Mouse (Mus musculus) heart, postnatal 4 days (tissue): ENCODE data around the gene Btg4. TPM values are rescaled to one million over a fixed set of nuclear protein-coding genes. Genes with fewer than 3 reads are reported as not detected.
A peak's percentile ranks its signal among the peaks of the same experiment; 100 is the strongest.
"Not testable (repeated sequence)": the region's sequence is repeated elsewhere in the genome, so short reads cannot be mapped to it uniquely, and the experiment has no call there.

Source experiments
- DNase-seq: peaks from one replicate; pipeline ENCODE4 v3.0.0; 2021
- total RNA-seq, 2 experiments: library from RNA; stranded (reverse); gene quantifications; 2 replicates each; pipeline ENCODE4 v1.2.3; 2021

The Btg4 gene
- total RNA-seq, 2 experiments from 2014 or later, result not detected

GRCm38 (mm10) chr9:51093697-51094096 is 33.0 kb downstream of the Btg4 start:
- no peak for DNase-seq

- DNase-seq, result no peak
Observed at GRCm38 (mm10) chr9:51096306-51096705, 35.6 kb downstream of the Btg4 start.

GRCm38 (mm10) chr9:51101756-51102425 is 41.2 kb downstream of the Btg4 start, which contains the start of gene 4833427G06Rik:
TSS of gene 4833427G06Rik (minus strand) at chr9:51102078.
- DNase-seq, result peak; percentile 57

DNA sequence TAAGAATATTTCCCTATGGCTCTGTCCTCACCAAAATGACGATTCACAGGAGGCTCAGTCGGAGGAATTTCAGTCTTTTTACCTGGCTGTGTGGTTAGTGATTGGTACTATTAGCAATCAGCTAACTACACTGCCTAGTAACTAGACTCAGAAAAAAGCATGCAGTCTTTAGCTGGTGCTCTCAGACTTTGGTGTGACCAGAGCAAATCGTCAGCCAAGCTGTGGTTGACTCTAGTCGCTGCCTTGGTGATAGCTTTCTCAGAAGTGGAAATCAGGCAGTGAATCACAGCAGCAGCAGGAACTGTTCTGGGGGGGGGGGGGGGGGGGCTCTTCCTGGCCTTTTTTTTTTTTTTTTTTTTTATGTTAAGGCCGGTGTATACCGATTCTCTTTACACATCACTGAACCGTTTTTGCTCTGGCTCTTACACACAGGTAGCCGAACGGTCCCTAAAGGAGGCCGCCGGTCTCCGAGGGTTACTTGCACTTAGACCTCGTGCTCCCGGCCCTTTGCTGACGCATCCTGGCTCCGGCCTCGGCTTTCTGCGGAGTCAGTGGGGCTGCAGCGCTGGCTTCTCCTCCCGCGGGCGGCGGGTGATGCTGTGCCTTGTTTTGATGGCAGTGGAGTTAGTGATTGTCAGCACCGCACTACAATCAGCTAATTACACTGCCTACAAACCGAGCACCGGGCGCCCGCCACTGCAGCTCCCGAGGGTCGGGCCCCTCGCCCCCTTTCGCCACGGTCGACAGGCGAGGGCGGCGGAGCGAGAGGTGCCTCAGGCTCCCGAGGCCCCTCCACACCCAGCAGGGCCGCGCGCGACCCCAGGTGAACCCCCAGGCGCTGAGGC is 42.5 kb downstream of the Btg4 start:
- peak; percentile 56 for DNase-seq

GRCm38 (mm10) chr9:51103808-51104514 is 43.3 kb downstream of the Btg4 start:
- DNase-seq, result peak; percentile 57

DNA sequence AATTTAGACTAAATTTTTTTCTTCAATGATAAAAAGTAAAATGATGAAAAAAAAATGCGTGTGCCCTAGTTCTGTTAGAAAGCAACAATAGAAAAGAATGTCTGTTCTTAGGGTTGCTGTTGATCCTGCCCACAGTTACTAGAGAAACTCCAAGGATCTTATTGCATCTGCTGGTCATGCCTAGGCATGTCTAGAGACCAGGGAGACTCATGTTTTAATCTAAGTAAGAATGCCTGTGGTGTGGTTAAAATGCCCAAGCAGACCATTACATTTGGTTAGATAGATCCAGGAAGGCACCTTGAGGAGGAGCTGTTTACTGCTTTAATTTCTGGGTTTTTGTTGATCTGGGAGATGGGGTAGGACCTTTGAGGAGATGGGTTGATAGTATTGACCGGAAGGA is 45.0 kb downstream of the Btg4 start:
- DNase-seq, result no peak

- no peak for DNase-seq
Observed at GRCm38 (mm10) chr9:51114767-51115166, 54.1 kb downstream of the Btg4 start.

GRCm38 (mm10) chr9:51136985-51137384 is 76.3 kb downstream of the Btg4 start:
- DNase-seq, result no peak

GRCm38 (mm10) chr9:51137432-51137831 is 76.7 kb downstream of the Btg4 start:
- no peak for DNase-seq

- DNase-seq, result no peak
Observed at GRCm38 (mm10) chr9:51137836-51138235, 77.1 kb downstream of the Btg4 start.

DNA sequence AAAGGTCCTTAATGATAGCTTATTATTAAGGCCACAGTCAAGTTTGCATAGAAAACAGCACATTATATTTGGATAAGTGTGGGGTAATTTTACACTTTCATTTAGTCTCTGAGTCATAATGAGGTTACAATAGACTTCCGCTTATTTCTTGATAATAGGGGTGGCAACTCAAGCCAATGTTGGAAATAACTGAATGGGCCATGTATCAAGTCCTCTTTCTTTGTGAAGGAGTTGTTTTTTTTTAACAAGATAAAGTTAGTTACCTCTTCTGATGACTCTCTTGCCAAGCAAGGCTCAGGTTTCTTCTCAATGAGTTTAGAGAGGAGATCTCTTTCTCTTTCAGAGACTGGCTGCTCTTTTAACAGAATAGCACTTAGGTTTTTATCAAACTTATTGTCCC is 77.6 kb downstream of the Btg4 start:
- no peak for DNase-seq

DNA sequence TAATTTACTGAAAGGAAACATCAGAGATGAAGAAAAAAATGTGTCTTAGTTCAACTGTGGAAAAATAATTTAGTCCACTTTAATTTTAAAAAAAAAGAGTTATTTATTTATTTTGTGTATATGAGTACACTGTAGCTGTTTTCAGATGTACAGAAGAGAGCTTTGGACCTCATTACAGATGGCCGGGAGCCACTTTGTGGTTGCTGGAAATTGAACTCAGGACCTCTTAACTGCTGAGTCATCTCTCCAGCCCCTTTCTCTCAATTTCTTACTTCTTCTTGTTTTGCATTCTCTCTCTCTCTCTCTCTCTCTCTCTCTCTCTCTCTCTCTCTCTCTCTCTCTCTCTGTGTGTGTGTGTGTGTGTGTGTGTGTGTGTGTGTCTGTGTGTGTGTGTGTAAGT is 78.7 kb downstream of the Btg4 start:
- DNase-seq, result not testable (repeated sequence)

- DNase-seq, result no peak
Observed at GRCm38 (mm10) chr9:51140711-51141110, 80.0 kb downstream of the Btg4 start.

DNA sequence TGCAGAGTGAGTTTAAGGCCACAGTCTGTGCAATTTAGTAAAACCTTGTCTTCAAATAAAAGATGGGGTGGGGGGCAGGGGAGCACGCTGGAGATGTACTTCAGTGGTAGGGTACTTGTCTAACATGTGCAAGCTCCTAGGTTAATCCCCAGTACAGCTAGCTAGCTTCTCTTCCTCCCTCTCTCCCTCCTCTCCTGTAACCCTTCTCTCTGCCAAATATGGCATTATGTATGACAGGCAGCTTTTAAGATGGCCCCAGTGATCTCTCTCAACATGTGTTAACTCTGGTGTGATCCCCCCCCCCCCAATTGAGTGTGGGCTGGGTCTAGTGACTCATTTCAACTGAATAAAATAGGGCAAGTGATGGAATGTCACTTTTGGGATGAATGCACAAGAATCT is 82.7 kb downstream of the Btg4 start:
- no peak for DNase-seq

GRCm38 (mm10) chr9:51144218-51144617 is 83.5 kb downstream of the Btg4 start:
- DNase-seq, result no peak

DNA sequence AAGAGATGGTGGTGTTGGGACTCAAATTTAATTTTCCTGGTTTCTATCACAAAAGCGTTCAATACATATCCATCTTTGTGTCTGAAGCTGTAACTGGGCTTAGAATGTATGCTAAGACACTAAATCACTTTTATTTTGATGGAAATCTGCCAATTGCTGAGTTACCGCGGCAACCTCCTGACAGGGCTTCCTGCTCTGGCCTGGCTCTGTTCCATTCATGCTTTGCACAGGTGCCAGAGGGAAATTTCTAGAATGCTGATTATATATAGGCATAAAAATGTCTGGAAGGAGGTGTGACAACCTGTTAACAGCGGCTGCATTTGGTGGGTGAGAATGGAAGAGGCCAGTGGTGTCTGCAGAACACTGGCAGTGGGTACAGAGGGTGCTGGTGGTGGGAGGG is 85.8 kb downstream of the Btg4 start:
- DNase-seq, result peak; percentile 16

DNA sequence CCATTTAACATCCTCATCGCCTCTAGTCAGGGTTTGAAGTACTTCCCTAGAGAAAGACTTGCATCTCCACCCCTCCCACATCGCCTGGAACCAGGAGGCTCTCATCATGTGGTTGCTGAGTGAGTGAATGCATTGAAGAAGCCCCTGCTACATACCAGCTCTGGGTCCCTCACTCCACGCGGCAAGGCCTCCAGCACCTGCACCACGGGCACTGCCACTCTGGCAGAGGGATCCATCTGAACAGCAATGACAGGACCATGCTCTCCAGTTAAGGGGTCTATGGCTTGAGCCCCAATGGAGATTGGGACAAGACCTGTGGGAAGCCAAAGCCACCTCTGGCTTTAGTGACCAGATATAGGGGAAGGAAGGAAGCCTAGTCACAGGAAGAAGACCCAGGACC is 86.6 kb downstream of the Btg4 start:
- no peak for DNase-seq

DNA sequence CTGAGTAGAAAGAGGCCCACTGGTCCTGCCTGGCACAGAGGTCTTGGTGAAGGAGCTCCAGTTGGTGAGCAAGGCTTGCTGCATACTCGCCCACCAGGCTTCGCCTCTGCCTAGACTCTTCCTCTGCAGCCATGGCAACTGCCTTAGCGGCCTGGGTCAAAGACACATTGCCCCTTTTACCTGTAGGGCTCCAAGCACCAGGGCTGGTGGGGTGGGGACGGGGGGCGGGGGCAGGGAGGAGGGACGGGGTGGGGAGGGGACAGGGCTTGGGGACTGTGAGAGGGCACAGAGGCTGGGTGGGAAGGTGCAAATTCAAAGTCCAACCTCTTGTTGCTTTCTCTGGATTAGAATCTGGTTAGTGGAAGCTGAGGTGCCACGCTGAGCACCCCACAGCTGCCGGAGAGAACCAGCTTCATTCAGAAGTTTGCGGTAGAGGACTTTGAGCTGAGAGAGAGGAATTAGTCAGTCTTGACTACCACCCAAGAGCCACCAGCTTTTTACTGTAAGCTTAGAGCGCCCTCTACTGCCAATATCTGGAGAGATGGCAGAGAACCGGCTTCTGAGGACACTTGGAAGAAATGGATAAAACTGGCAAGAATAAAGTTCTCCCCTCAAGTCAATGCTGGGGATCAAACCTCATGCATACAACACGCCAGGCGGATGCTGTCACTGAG is 91.5 kb downstream of the Btg4 start:
- DNase-seq, result peak; percentile 78

GRCm38 (mm10) chr9:51161771-51162388 is 101.2 kb downstream of the Btg4 start:
- DNase-seq, result peak; percentile 87

DNA sequence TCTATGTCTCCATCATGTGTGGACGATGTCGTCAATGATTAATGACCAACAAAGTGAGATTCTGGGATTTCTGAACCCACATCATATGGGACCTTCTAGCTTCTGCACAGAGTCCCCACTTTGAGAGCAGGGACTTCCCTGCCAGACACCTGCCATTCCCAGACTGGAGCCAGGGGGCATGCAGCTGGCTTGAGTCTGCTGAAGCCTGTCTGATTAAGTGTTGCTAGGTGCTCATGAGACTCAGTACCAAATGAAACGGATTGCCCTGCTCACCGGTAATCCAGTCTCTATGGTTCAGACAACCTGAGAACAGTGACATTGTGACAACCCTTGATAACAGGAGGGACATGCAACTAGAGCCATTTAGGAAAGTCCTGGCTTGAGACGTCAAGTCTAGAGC is 103.3 kb downstream of the Btg4 start:
- no peak for DNase-seq

DNA sequence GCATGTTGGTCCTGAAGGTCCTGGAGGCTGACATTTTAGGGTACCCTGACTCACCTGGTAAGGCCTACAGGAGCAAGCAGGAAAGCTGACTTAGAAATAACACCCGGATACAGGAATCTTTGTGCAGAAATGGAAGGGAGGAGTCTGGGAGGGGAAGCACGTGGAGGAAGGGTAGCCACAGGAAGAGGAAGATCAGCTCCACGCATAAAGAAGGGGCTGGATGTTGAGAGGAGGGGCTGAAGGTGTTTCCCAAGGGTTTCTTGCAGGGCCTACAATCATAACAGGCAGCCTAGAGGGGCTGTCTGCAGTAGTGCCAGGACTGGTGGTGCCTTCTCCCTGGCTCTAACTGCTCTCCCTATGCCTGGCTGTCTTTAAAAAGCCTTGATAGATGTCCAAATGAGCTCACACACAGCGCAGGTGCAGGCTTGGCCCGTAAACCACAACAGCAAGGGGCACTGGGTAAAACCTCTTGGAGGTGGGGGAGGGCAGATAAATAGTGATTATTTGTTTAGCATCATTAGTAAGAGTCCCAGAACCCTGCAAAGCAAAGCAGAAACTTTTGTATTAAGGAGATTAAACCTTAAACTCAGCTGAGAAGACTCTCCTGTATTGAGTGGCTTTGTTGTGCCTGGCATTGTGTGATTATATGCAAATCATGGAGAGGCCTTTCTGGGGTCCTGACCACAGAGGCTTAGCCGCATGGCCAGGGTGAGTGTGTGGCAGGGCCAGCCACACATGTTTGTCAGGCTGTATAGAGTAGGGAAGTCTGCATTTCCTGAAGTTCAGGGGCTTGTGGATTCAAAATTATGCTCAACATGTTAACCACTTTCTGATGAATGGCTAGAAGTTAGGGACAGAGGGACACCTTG is 104.8 kb downstream of the Btg4 start, which contains the start of gene Gm32742:
Gm32742 (minus strand) TSS at position 206 of the 869 bp plus-strand sequence.
- DNase-seq, result no peak
